Mouse (Mus musculus) kidney, postnatal 14 days (tissue): Measurements from ENCODE around the gene Ccdc121.

Experiments used
- DNase-seq: peaks from one replicate; pipeline ENCODE4 v3.0.0; 2022; ENCODE audit warnings: mixed read lengths

Ccdc121 gene

GRCm38 (mm10) chr1:181511307-181511706 is at the start of gene Ccdc121:
Gene Ccdc121 (minus strand): TSS chr1:181511451.
- no peak for DNase-seq

GRCm38 (mm10) chr1:181560325-181560724 is 49.1 kb upstream of the Ccdc121 start:
- DNase-seq: no peak

DNA sequence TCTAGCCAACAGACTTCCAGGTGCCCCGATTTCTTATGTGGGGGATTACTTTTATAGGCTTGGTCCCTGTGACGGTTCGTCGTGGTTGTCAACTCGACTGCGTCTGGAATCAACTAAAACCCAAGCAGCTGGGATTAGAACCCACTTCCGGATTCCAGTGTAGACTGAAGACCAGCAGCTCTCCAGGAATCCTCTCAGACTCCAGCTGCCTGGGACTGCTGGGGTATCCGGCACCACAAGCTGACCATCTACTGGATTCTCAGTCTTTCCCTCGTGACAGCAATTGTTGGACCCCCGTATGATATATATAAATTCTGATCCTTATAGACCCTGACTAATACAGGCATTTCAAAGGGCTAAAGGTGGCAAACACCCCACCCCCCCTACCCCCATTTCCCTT is 48.4 kb upstream of the Ccdc121 start:
- DNase-seq: no peak

GRCm38 (mm10) chr1:181555475-181555874 is 44.2 kb upstream of the Ccdc121 start:
- no peak for DNase-seq

DNA sequence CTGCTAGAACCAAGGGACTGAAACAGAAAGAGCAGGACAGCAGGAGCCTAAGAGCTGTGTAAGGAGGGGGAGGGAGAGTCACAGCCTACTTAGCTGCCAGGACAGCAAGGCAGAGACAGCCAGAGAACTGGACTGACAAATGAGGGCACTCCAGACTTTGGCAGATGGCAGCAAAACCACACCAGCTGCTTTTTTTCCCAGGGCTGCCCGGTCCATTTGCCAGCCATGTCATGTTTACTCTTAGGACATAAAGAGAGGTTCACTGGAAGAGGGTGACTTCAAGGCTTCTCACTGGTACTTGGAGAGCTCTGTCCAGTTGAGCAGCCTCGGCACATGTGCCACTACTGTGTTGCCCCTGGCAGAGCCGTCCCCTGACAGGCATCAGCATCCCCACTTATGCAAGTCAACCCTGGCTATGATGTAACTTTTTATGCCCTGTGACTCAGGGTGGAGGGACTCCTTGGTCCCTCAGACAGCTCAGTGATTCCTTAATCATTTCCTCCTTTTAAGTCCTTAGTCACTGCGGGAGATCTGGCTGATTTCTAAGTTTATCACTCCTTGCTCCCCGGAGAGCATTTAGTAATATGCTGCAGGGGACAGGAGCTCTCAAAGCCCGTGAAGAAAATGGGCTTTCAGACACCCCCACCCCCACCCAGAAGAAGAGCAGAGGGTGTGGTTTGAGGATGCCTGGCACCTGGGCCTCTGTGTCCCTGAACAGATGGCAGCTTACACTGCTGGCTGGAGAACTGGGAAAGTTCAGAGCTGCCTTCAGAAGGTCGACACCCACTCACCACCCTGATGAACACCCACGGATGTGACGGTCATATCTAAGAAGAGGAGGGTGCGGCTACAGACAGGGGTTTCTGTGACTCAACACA is 41.5 kb upstream of the Ccdc121 start:
- DNase-seq: no peak

- DNase-seq: no peak
Observed at GRCm38 (mm10) chr1:181550826-181551225, 39.6 kb upstream of the Ccdc121 start.

GRCm38 (mm10) chr1:181549987-181550386 is 38.7 kb upstream of the Ccdc121 start:
- no peak for DNase-seq

DNA sequence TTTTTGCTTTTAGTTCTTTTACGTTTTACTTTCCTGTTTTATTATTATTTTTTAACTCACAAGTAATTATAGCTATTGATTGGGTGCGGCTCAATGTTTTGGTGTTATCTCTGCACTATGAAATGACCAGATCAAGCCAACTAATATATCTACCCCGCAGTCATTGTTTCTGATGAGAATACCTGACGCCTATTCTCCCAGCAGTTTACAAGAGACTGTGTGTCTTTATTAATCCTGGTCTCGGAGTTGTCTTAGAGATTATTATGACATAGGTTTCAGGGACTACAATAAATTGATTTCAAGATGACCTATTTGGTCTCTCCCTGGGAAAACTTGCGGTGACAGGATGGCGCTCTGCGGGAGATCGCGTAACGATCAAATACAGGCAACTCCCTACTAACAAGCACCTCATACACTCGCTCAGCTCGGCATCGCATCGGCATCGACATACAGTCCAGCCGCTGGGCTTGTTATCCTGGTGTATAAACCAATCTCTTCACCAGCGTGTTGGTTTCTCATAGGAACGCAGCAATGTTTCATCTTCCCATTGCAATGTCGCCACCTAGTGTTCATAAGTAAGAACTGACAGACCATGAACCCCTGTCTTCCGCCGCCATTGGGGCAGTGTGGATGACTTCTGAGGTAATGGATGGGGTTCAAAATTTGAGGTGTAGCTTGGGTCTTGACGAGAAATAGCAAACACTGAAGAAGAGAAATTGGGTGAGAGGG is 34.0 kb upstream of the Ccdc121 start:
- DNase-seq: peak; percentile 77

DNA sequence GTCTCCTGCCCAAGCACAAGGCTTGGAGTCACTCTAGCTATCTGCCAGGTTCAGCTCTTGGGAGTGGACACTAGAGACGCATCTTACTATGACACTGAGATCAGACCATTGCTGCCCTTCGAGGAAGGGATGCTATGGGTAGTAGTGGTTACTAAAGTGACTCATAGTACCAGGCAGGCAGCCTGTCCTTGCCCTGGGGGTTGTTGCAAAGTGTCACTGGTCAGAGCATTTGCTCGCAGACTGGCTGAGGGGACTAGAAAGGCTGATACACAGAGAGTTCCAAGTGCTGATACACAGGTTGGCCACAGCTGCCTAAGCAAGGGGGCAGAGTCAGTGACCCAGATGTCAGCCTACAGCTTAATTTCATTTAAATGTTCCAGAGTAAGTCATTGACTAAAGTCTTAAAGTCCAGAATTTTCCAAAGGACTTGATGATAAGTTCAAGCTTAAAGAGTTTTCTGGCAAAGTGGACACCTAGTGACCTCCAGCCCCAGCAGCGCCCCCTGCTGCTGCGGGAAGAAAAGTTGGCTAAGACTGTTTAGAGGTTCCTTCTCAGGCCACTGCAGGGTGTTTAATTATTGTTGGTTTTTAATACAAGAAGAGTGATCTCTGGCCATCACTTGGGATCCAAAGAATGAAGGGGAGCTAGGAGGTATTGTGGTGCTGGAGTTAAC is 32.6 kb upstream of the Ccdc121 start:
- DNase-seq: peak; percentile 53

DNA sequence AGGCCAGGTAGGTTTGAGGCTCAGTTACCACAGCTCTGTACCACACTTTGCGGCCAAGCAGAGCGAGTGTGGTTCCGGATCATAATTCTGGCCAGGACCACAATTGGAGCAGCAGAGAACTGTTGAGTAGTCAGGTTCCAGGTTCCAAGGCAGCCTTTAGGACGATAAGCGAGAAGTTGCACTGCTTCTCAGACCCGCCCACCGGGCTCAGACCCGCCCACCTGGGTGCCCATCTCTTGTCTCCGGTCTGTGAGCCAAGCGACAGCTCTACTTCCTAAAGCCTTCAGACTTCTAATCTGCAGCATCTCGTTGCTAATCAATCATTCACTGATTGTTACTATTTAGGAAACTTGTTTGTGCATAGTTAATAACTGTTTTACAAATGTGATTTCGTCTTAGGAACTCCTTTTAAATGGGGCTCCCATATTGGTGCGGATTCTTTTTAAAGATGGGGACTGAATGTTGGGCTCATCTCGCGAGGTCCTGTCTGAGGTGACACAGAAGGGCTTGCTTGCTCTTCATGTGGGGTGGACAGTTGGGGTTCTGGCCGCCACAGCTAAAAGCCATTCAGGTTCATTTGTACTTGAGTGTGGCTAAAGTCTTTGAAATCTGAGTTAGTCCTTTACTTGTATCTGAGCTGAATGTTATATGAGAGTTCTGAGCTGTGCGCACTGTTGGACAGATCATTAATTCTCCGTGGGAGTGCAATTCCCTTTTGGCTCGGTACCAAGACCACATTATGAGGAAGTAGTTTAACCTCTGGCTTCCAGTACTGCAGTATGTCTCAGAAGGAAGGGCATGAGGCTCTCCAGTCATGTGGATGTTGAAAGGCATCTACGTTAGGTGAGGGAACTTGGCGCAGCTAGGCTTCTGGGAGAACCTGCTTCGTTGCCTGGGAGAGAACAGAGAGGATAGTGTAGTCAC is 28.9 kb upstream of the Ccdc121 start:
- peak; percentile 79 for DNase-seq

- DNase-seq: peak; percentile 10
Observed at GRCm38 (mm10) chr1:181537627-181538525, 26.6 kb upstream of the Ccdc121 start.

DNA sequence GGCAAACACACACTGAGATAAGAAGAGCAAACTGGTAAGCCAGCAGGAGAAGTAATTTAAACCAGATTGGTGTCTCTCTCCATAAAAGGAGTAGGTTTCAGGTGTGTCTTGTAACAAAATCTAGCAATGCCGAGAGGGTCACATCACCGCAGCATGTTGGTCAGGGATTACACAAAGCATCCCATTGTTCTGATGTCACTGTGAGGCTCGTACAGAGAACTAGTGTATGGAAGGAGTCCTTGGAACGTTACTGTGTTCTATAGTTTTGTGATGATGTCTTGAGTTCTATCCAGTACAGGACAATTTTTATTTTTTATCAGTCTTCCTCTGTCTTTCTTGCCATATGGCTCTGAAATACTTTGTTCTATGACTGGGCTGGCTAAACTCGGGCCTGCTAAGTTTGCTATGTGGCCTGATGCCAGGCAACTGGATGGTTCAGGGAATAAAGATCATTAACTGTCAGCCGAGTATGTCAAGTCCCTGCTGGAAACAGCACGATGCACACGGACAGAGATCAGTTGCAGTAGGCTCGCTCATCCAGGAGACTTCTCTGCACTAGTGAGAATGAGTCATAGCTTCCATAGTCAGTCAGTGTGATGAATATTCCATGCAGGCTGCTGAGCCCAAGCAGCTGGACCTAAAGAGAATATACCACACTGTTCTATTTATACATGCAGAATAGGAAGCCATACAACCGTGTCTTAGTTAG is 24.1 kb upstream of the Ccdc121 start:
- DNase-seq: peak; percentile 48

GRCm38 (mm10) chr1:181529368-181529767 is 18.1 kb upstream of the Ccdc121 start:
- DNase-seq: peak; percentile 91

DNA sequence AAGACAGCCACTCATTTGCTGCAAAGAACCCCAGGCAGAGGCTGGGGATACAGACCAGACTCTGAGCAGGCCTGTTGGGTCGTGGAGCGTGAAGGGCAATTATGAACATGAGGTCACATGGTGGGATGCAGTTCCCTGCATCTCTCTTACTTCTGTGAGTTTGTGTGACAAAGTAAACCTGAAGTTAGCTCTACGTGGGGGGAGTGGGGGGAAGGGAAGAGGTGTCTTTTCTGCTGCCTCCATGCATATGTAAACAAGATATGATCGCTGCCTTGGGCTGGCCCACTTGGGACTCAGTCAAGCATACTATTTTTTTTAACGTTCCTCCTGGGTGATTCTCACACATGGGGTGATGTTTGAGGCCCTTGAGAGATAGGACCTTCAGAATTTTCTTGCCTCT is 14.7 kb upstream of the Ccdc121 start:
- DNase-seq: no peak

- DNase-seq: no peak
Observed at GRCm38 (mm10) chr1:181523831-181524230, 12.6 kb upstream of the Ccdc121 start.

DNA sequence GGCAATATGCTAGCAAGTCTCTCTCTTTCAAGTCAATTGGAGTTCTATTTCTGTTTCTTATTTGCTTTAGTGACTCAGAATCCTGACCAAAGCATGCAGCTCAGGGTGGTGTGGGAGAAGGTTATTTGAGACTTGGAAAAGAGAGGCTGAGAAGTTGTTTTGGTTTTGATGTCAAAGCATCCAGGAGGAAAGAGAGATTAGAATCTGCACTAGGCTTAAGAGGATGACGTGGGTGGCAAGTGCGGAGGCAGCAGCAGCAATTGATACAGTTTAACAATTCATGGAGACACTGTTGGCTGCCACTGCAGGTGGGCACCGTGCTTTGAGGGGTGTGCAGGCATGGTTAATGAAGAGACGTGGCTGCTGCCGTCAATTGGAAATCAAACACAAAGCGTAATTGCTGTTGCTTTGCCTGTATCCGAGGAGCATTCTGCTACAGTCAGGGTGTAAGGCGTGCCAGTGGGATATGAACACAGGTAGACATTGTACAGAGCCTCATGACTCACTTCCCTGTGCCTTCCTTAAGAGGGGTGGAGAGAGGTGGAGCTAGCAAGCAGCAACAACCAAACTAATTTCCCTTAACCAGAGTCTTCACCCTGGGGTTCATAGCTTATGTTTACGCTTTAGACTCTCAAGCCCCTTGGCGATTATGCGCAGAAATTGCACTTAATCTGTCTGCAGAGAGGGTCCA is 10.3 kb upstream of the Ccdc121 start:
- no peak for DNase-seq

GRCm38 (mm10) chr1:181519137-181519536 is 7.9 kb upstream of the Ccdc121 start:
- no peak for DNase-seq

DNA sequence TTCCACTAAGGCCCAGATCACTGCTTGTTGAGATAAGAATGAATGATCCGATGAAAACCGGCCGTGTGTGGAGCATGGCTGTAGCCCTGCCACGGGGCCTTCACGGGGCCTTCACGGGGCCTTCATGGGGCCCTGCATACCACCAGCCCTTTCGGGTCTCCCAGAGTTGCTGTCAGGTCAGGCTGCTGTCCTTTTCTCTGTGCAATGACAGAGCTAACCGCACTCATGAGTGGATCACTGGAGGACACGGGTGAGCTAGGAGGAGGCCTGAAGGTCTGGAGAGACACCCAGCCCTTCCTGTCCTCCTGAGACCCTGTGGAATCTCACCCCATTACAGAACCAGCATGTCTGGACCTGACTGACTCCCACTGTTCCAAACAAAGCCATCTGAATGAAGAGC is 6.8 kb upstream of the Ccdc121 start:
- DNase-seq: no peak

DNA sequence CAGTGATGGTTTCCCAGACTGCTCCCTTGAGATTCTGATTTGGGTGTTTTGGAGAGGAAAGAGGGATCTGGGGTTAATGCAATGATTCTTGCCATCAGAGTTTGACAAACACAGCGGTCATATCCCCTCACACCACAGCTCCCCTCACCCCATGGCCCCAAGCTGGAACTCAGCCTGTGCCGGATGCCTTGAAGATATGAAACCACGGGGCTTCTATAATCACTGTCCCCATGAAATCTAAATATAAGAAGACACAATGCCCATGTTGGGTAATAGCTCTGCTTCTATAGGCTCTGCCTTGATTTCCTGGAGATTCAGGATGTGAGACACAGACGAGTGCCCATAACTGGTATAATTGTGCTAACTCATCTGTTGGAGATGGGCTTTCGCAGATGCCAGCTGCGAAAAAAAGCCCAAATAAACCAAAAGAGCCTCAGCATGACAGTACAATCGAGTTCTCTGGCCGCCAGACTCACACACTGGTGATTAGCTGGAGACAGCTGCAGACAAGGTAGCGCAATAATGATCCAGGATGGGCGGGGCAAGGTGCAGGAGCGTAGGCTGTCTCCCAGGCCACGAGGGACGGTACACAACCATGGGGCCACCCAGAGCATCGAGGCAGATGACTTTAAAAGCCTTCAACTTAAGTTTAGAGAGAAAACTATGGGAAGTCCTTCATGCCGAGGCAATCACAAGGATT is 1.3 kb upstream of the Ccdc121 start:
- DNase-seq: no peak
